Mouse (Mus musculus) gastrocnemius, adult 2 months (tissue): ENCODE data around the gene Napsa. TPM values are rescaled to one million over a fixed set of nuclear protein-coding genes. Genes with fewer than 3 reads are reported as not detected.
A peak's percentile ranks its signal among the peaks of the same experiment; 100 is the strongest.

Source experiments
- DNase-seq: peaks from one replicate; pipeline ENCODE4 v3.0.0; 2022
- H3K27ac ChIP-seq: fragments of 200-600 bp; 2 replicates; pipeline ENCODE4 v1.8.1; 2022; ENCODE audit warnings: mild to moderate bottlenecking
- H3K4me3 ChIP-seq: fragments of 200-600 bp; 2 replicates; pipeline ENCODE4 v1.8.1; 2022; ENCODE audit warnings: mild to moderate bottlenecking, moderate library complexity
- CTCF ChIP-seq: fragments of 200-600 bp; IDR thresholded peaks from 2 replicates; pipeline ENCODE4 v1.8.1; 2022; ENCODE audit warnings: antibody characterized with exemption, mild to moderate bottlenecking, moderate library complexity
- intact Hi-C: fragments of 180-260 bp; cut with DNase I; formaldehyde crosslinking; loops from one replicate; pipeline ENCODE4 v1.15.1; 2025
- microRNA-seq: library from miRNA; unstranded; fragments of <30 nt; microRNA quantifications from one replicate; pipeline ENCODE4 v1.2.0, GENCODE M21; 2021
- total RNA-seq, 2 experiments: library from RNA; stranded (reverse); gene quantifications; 2 replicates each; pipeline ENCODE4 v1.2.3; 2021

Gene Napsa
- total RNA-seq, 2 experiments from 2014 or later = 0.20 TPM; not detected in 1

DNA sequence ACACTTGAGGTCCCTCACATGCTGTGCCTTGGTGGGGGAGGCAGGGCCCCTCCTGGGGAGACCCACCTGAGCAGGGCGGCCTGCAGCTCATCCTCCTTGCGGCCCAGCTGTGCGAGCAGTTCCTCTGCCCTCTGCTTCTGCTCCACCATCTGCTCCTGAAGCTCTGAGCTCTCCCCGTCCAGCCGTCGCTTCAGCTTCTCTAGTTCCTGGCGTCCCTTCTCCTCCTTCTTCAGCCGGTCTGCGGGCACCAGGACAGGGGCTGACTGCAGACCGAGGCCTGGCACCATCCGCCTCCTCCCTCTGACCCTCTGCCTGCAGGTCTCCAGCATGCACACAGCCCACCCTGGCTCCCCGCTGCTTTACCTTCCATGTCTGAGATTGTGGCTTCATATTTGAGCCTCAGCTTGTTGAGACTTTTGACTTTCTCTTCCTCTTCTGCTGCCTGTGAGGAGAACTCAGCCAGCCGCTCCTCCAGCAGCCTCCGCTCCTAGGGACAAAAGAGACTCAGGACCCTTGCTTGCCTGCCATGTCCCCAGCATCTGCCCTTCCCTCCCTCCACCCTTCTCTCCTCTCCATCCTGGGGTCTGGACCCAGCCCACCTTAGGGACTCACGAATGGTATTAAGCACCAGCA is 56.3 kb downstream of the Napsa start:
- Histone ChIP-seq H3K4me3 (no peak overlapping the region), H3K27ac (no peak overlapping the region)
- DNase-seq = no peak
- intact Hi-C loops = no loop called here
- no peak for TF ChIP-seq CTCF

DNA sequence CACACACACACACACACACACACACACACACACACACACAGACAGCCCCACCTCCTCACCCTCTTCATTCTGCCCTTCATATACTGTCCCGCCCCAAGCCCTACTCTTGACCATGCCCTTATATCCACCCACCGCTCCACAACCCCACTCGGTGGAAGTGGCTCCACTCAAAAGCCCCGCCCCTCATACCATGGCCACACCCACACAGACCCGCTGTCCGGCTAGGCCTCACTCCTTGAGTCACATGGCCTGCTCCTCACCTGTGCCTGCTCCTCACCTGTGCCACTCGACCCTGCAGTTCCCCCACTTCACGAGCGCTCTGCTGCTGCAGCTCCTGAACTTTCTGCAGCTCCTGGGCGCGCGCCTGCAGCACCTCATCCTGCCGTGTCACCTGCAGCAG is 58.3 kb downstream of the Napsa start:
- intact Hi-C loops = no loop called here
- TF ChIP-seq CTCF = no peak
- no peak for DNase-seq
- Histone ChIP-seq H3K4me3 (no peak overlapping the region), H3K27ac (no peak overlapping the region)

DNA sequence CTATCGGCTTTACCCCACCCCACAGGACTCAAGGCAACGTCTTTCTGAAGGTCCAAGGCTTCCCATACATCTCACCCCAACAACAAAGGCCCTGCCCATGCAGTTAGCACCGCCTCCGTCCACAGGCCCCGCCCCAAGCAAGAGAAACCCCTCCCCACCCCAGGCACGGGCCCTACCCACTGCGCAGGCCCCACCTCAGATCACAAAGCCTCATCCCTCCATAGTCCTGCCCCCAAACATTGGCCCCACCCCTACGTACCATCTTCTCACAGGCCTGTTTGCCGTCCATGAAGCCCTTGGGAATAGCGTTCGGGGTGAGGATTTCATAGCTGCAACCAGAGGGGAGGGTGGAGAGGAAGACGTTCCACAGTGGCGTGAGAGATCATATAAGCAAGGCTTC is 60.5 kb downstream of the Napsa start:
- H3K4me3 ChIP-seq = no peak overlapping the region
- no peak overlapping the region for H3K27ac ChIP-seq
- no peak for DNase-seq
- TF ChIP-seq CTCF = no peak
- intact Hi-C loops = no loop called here

DNA sequence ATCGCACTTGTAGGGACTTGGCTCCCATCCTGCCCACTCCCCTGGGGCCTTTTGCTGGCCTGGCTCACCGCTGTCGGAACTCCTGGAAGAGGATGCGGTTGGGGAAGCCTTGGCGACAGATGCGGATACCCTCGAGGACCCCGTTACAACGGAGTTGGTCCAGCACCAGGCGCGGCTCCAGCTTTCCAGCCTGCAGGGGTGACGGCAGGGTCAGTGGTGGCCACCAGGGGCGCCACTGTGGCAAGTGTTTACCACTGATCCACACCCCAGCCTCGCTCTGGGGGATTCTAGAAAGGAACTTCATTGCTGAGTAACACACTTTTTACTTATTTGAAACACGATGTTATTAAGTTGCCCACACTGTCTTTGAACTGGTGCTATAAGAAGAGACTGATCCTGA is 61.2 kb downstream of the Napsa start:
- peak; percentile 55 for TF ChIP-seq CTCF
- peak; percentile 42 for DNase-seq

More for the DNA sequence above, 61.2 kb downstream of the Napsa start:
- intact Hi-C loops = no loop called here
- H3K4me3 ChIP-seq = no peak overlapping the region
- no peak overlapping the region for H3K27ac ChIP-seq

Small RNA genes within 50 kb of the gene (microRNA-seq; reads per million reads assigned to microRNA genes)
- not detected for gene Mir7053

Other genes with a start within 250 kb of the Napsa start
- gene Syt3, start 188.3 kb upstream of the Napsa start, total RNA-seq = 1 to 10 TPM; 2.3 to 3.6 TPM
- gene 1700008O03Rik, start 186.6 kb upstream of the Napsa start, total RNA-seq = not detected
- gene Lrrc4b, start 143.4 kb upstream of the Napsa start, total RNA-seq = not detected
- not detected for gene Aspdh, start 107.0 kb upstream of the Napsa start, total RNA-seq
- 10 to 100 TPM; 51.0 to 57.0 TPM for gene Josd2, start 104.4 kb upstream of the Napsa start, total RNA-seq
- gene Emc10, start 75.9 kb upstream of the Napsa start, total RNA-seq = 10 to 100 TPM; 43.6 to 52.2 TPM
- 1 to 10 TPM; 2.4 to 5.5 TPM for gene Fam71e1, start 75.8 kb upstream of the Napsa start, total RNA-seq
- 1,000 to 10,000 TPM; 2,660 to 4,973 TPM for gene Mybpc2, start 47.7 kb upstream of the Napsa start, total RNA-seq
- gene Spib, start 40.3 kb upstream of the Napsa start, total RNA-seq = under 1 TPM in 1 of 2 experiments, not detected in 1; 0.08 TPM
- 1 to 10 TPM; 4.1 to 5.1 TPM for gene Pold1, start 23.5 kb upstream of the Napsa start, total RNA-seq
- gene Nr1h2, start 18.4 kb upstream of the Napsa start, total RNA-seq = 10 to 100 TPM; 40.6 to 42.7 TPM
- gene Kcnc3, start 18.3 kb downstream of the Napsa start, total RNA-seq = 1 to 10 TPM; 3.0 to 3.6 TPM
- gene Myh14, start 98.5 kb downstream of the Napsa start, total RNA-seq = 10 to 100 TPM; 32.0 to 36.7 TPM
- not detected for gene Izumo2, start 136.4 kb downstream of the Napsa start, total RNA-seq
- 10 to 100 TPM; 17.1 to 22.9 TPM for gene Vrk3, start 176.0 kb downstream of the Napsa start, total RNA-seq
- under 1 TPM in 1 of 2 experiments, not detected in 1; 0.11 TPM for gene Zfp473, start 178.7 kb downstream of the Napsa start, total RNA-seq
- gene Nup62, start 243.7 kb downstream of the Napsa start, total RNA-seq = 10 to 100 TPM; 21.8 to 26.6 TPM
- gene Il4i1, start 244.0 kb downstream of the Napsa start, total RNA-seq = 1 to 10 TPM; 1.6 to 3.3 TPM
- 100 to 1,000 TPM in 1 of 2 experiments, 10 to 100 TPM in 1; 74.7 to 115 TPM for gene Atf5, start 244.3 kb downstream of the Napsa start, total RNA-seq